Mouse (Mus musculus) thymus, adult 2 months (tissue): ENCODE measurements around the gene Ip6k1.

Experiments
- CTCF ChIP-seq: fragments of 200-500 bp; IDR thresholded peaks from 2 replicates; pipeline ENCODE4 v1.5.1; 2012; ENCODE audit warnings: mild to moderate bottlenecking, control low read depth, low read length, moderate library complexity, borderline replicate concordance; ENCODE audit not compliant: control insufficient read depth, poor library complexity, insufficient read depth; ENCODE audit errors: extremely low read depth
- POLR2A ChIP-seq: fragments of 200-500 bp; IDR thresholded peaks from 2 replicates; pipeline ENCODE4 v1.6.1; 2012; ENCODE audit warnings: mild to moderate bottlenecking, low read length, control low read depth, moderate library complexity; ENCODE audit not compliant: control insufficient read depth, poor library complexity, insufficient read depth; ENCODE audit errors: extremely low read depth

- TF ChIP-seq CTCF (no peak), POLR2A (no peak)
Measured at GRCm38 (mm10) chr9:107959896-107960295, 42.4 kb upstream of the Ip6k1 start.
